Mouse (Mus musculus) hindbrain, embryonic 10.5 days (tissue): Measurements from ENCODE around the gene Prim2. TPM values are rescaled to one million over a fixed set of nuclear protein-coding genes. Genes with fewer than 3 reads are reported as not detected.

ENCODE experiments used
- polyA plus RNA-seq: library from polyadenylated mRNA; unstranded; fragments of >200 nt; fragmentation: Nextera tagmentation; extraction: Ambion mirVana; gene quantifications from 2 replicates; pipeline ENCODE4 v1.2.1, GENCODE M21; 2016

Prim2 gene
- polyA plus RNA-seq, 1 experiment from 2014 or later: 44.4 TPM

Other genes starting within 250 kb of the Prim2 start
- 23.6 and 33.3 TPM in 2 replicates for gene Rab23, start 50.1 kb upstream of the Prim2 start, polyA plus RNA-seq
- 40.7 and 48.6 TPM in 2 replicates for gene Bag2, start 88.0 kb upstream of the Prim2 start, polyA plus RNA-seq
- 29.2 and 30.0 TPM in 2 replicates for gene Zfp451, start 144.8 kb upstream of the Prim2 start, polyA plus RNA-seq
- 1.4 and 2.2 TPM in 2 replicates for gene Bend6, start 238.0 kb upstream of the Prim2 start, polyA plus RNA-seq
- gene Dst, start 238.4 kb upstream of the Prim2 start, polyA plus RNA-seq: 24.9 and 25.9 TPM in 2 replicates